Mouse (Mus musculus): Measurements from ENCODE around the gene Bfsp1.

- TF ChIP-seq CTCF (IDR thresholded peaks at IDR 0.05; ENCODE audit: borderline replicate concordance, control insufficient read depth, extremely low read depth, insufficient read depth, low read length, poor library complexity) (no peak), POLR2A (IDR thresholded peaks at IDR 0.05; ENCODE audit: control insufficient read depth, extremely low read depth, insufficient read depth, low read length, poor library complexity) (no peak)
These were observed 27.0 kb upstream of the Bfsp1 start for GRCm38 (mm10) chr2:143889860-143890433.

All from thymus, adult 2 months (tissue).